ENCODE assay signal across 12 mouse cellular contexts in genomic region chr19:20161502-20161901, GRCm38 (mm10).
"Had no signal": no experiment of that assay in that cellular context is flagged by ENCODE, and none has a peak within 500 bp of the region (broad histone marks: within the 10 kb centered on the region; RNA-seq: fewer than 3 reads in every experiment).

No protein-coding gene starts in this region.

- DNase-seq: retina, postnatal 1 day; right cerebral cortex, adult 18-20 months; right cerebral cortex, postnatal 14 days; right cerebral cortex, postnatal 25 days; right cerebral cortex, postnatal 4 days; spleen, adult 18-20 months; thymus, adult 18-20 months; thymus, adult 2 months; thymus, postnatal 14 days; thymus, postnatal 25 days; thymus, postnatal 36 days; thymus, postnatal 4 days had no signal
